Mouse (Mus musculus) neural tube, embryonic 12.5 days (tissue): ENCODE measurements around the gene Nav2. TPM values are rescaled to one million over a fixed set of nuclear protein-coding genes. Genes with fewer than 3 reads are reported as not detected.
A peak's percentile ranks its signal among the peaks of the same experiment; 100 is the strongest.

Experiments used
- ATAC-seq: fragments of 200-750 bp; cut with Nextera tagmentation; 2 replicates; pipeline ENCODE4 v1.8.0; 2017; ENCODE audit warnings: low read depth, mild to moderate bottlenecking, moderate TSS enrichment, moderate library complexity; ENCODE audit not compliant: low FRiP score
- H3K27ac ChIP-seq: fragments of 300-500 bp; sonication (generic); 2 replicates; pipeline ENCODE4 v1.5.1; 2016
- H3K27me3 ChIP-seq: fragments of 300-500 bp; sonication (generic); replicated peaks from 2 replicates; pipeline ENCODE4 v1.6.1; 2016; ENCODE audit warnings: mild to moderate bottlenecking
- H3K36me3 ChIP-seq: fragments of 300-500 bp; sonication (generic); 2 replicates; pipeline ENCODE4 v1.6.1; 2016; ENCODE audit warnings: mild to moderate bottlenecking
- H3K4me1 ChIP-seq: fragments of 300-500 bp; sonication (generic); 2 replicates; pipeline ENCODE4 v1.6.1; 2016
- H3K4me2 ChIP-seq: fragments of 300-500 bp; sonication (generic); replicated peaks from 2 replicates; pipeline ENCODE4 v1.6.1; 2016; ENCODE audit warnings: mild to moderate bottlenecking
- H3K4me3 ChIP-seq: fragments of 300-500 bp; sonication (generic); 2 replicates; pipeline ENCODE4 v1.5.1; 2016
- H3K9ac ChIP-seq: fragments of 300-500 bp; sonication (generic); 2 replicates; pipeline ENCODE4 v1.6.1; 2016; ENCODE audit warnings: mild to moderate bottlenecking
- H3K9me3 ChIP-seq: fragments of 300-500 bp; sonication (generic); 2 replicates; pipeline ENCODE4 v1.6.1; 2016; ENCODE audit warnings: mild to moderate bottlenecking
- WGBS: fragments of 180-500 bp; shearing (Covaris S2); methylation state at CpG from one replicate; pipeline ENCODE4 v1.1.7; 2016; 5-methylcytosine and 5-hydroxymethylcytosine counted together
- polyA plus RNA-seq: library from polyadenylated mRNA; unstranded; fragments of >200 nt; fragmentation: Nextera tagmentation; extraction: Ambion mirVana; gene quantifications from 2 replicates; pipeline ENCODE4 v1.2.1, GENCODE M21; 2016

The Nav2 gene
- polyA plus RNA-seq, 1 experiment from 2014 or later = 25.2 TPM

DNA sequence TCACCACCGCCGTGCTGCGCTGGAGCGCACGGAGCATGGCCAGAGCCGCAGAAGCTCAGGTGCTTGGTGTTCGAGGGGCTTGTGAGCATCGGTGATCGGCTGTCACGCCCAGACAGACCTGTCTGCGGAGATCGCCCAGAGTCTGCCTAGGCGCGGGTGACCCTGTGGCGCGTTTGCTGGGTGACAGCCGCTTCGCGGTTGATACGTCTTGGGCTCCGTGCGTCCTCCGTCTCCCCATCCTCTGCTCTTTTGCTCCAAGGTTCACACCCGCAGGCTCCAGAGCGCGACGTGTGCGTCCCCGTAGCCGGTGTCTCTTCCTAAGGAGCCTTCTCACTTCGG, 337.7 kb downstream of the Nav2 start:
- Histone ChIP-seq H3K4me3 (peak overlapping the region; percentile 52), H3K9ac (peak overlapping the region; percentile 54), H3K9me3 (no peaks in the 10 kb centered on the region), H3K4me1 (peaks cover 31% of the 10 kb centered on the region), H3K36me3 (no peaks in the 10 kb centered on the region), H3K27me3 (peaks cover 34% of the 10 kb centered on the region), H3K27ac (no peak overlapping the region), H3K4me2 (peak overlapping the region; percentile 99)
- peak; percentile 53; the same call in 1 of the 2 replicates for ATAC-seq
- 0% methylated on average over 31 of the region's 31 CpGs for WGBS

GRCm38 (mm10) chr7:49246584-49247481, 338.3 kb downstream of the Nav2 start:
- ATAC-seq = no peak
- Histone ChIP-seq H3K9me3 (no peaks in the 10 kb centered on the region), H3K4me1 (peaks cover 31% of the 10 kb centered on the region), H3K9ac (peak overlapping the region; percentile 54), H3K4me3 (peak overlapping the region; percentile 52), H3K27me3 (peaks cover 34% of the 10 kb centered on the region), H3K27ac (no peak overlapping the region), H3K36me3 (no peaks in the 10 kb centered on the region), H3K4me2 (peak overlapping the region; percentile 99)
- WGBS = 3% methylated on average over 50 of the region's 50 CpGs

GRCm38 (mm10) chr7:49247744-49248331, 339.3 kb downstream of the Nav2 start:
- no peak for ATAC-seq
- Histone ChIP-seq H3K36me3 (no peaks in the 10 kb centered on the region), H3K9me3 (no peaks in the 10 kb centered on the region), H3K27ac (no peak overlapping the region), H3K4me2 (peak overlapping the region; percentile 99), H3K4me3 (0 out of 2 replicates have a peak overlapping the region, but pooled peaks have one; percentile 52), H3K27me3 (peaks cover 34% of the 10 kb centered on the region), H3K4me1 (peaks cover 31% of the 10 kb centered on the region), H3K9ac (no peak overlapping the region)
- WGBS = 32% methylated on average over 8 of the region's 8 CpGs

DNA sequence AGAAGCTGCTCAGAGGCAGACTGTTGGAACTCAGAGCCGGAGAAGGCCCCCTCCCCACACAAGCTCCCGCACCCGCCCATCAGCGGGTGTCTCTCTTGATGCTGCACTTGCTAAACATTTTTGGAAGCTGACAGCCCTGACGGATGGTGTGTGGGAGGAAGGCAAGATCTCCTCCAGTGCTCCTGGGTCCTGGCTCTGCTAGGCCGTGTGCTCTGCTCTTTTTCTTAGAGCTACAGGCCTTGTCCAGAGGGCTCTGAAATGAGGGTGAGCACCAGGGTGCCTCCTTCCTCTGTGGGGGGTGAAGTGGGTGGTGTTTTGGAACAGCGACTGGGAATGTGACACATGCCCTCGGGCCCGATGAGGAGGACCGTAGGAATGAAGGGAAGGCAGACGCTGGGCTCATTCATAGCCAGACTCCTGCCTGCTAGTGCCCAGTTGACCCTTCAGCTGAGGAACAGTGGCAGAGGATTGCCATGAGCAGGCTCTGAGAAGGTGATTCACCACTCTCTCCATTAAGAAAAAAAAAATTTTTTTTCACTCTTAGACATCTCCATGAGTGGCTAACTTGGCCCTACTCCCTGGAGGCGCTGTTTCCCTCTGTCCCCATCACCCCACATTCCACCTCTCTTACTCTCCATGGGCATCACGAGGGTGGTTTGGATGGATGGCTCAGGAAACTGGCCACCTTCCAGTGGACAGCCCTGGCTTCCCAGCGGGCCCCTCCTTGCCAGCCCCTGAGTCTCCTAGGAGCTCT, 340.0 kb downstream of the Nav2 start:
- H3K4me2 ChIP-seq = peak overlapping the region; percentile 99
- H3K27me3 ChIP-seq = peaks cover 31% of the 10 kb centered on the region
- 55% methylated on average over 14 of the region's 14 CpGs for WGBS

DNA sequence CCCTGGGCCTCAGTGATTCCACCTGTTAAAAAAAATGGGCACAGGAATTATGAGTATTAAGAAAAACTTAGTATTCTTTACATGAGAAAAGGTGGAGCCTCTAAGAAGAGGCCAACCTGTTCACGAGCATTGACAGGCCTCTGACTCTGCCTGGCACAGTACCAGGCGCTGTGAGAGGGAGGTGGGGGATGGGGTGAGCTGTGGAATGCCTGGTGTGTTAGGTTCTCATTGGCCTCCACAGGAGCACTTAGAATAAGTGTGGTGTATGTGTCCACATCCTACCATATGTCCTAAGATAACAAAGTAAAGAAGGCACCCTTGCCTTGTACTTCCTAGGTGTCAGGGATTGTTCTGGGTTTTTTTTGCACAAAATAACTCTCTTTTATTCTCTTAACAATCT, 340.9 kb downstream of the Nav2 start:
- peaks cover 27% of the 10 kb centered on the region for H3K27me3 ChIP-seq
- H3K9me3 ChIP-seq = no peaks in the 10 kb centered on the region
- H3K4me1 ChIP-seq = peaks cover 31% of the 10 kb centered on the region
- WGBS = 88% methylated on average over 2 of the region's 2 CpGs
- no peaks in the 10 kb centered on the region for H3K36me3 ChIP-seq
- no peak for ATAC-seq
- H3K9ac ChIP-seq = no peak overlapping the region
- H3K4me3 ChIP-seq = no peak overlapping the region
- H3K27ac ChIP-seq = no peak overlapping the region
- no peak overlapping the region for H3K4me2 ChIP-seq

More for the DNA sequence above, 340.0 kb downstream of the Nav2 start:
- Histone ChIP-seq H3K9me3 (no peaks in the 10 kb centered on the region), H3K4me1 (peaks cover 31% of the 10 kb centered on the region), H3K27ac (no peak overlapping the region), H3K9ac (0 out of 2 replicates have a peak overlapping the region, but pooled peaks have one; percentile 8), H3K36me3 (no peaks in the 10 kb centered on the region), H3K4me3 (no peak overlapping the region; the same call in 1 of the 2 replicates)
- ATAC-seq = no peak

DNA sequence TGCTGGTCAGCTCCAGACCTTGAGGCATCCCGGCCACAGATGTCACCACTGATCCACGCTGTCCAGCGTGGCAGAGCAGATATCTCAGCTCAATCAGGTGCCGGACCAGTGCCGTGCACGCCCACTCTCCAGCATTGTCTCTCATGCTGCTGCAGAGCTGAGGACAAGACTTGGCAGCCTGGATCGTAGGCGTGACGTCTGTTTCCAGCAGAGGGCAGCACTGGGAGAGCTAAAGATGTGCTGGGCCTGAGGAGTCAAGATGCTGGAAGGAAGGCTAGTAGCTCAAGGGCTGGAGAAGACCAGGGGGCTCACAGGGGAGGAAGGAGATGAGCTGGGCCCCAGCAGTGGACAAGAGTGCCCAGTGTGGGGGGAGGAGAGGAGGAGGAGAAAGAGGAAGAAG, 341.5 kb downstream of the Nav2 start:
- H3K4me1 ChIP-seq = peaks cover 31% of the 10 kb centered on the region
- ATAC-seq = no peak
- H3K9ac ChIP-seq = no peak overlapping the region
- H3K27ac ChIP-seq = no peak overlapping the region
- H3K36me3 ChIP-seq = no peaks in the 10 kb centered on the region
- peaks cover 27% of the 10 kb centered on the region for H3K27me3 ChIP-seq
- H3K9me3 ChIP-seq = no peaks in the 10 kb centered on the region
- 7% methylated on average over 9 of the region's 9 CpGs for WGBS
- no peak overlapping the region for H3K4me2 ChIP-seq
- H3K4me3 ChIP-seq = no peak overlapping the region

DNA sequence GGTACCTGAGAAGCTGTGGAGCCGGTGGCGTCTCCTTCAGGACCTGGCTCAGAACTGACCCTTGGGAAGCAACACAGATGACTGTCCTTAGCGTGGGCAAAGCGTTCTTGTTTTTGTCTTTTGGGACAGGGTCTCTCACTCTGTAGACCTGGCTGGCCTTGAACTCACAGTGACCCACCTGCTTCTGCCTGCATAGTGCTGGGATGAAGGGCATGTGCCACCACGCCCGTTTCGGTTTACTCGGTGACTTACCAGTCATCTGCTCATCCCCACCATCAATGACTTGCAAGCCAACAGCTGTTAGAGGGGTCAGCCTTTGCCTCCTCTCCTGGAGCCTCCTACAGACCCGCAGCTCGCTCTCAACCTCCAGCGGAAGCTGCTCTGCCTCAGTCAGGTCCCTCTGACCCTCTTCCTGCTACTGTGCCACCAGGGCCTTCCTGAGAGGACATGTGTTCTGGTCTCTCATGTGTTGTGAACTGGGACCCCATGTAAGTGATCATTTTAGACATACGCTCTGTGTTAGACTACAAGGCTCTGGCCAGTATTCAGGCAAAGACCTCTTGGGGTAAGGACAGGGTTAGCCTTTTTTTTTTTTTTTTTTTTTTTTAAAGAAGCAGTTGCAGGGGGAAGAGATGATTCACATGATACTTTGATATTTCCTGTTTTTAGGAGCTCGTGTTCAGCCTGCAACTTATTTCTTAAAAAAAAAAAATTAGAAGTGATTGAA, 342.2 kb downstream of the Nav2 start:
- Histone ChIP-seq H3K9ac (no peak overlapping the region), H3K36me3 (no peaks in the 10 kb centered on the region), H3K4me1 (peaks cover 25% of the 10 kb centered on the region), H3K4me2 (no peak overlapping the region), H3K4me3 (no peak overlapping the region), H3K9me3 (no peaks in the 10 kb centered on the region), H3K27me3 (peaks cover 27% of the 10 kb centered on the region), H3K27ac (no peak overlapping the region)
- 94% methylated on average over 13 of the region's 13 CpGs for WGBS
- ATAC-seq = no peak

GRCm38 (mm10) chr7:49251308-49251638, 342.8 kb downstream of the Nav2 start:
- Histone ChIP-seq H3K4me2 (no peak overlapping the region), H3K9me3 (no peaks in the 10 kb centered on the region), H3K4me3 (no peak overlapping the region), H3K27me3 (peaks cover 27% of the 10 kb centered on the region), H3K9ac (no peak overlapping the region), H3K4me1 (peaks cover 25% of the 10 kb centered on the region), H3K36me3 (no peaks in the 10 kb centered on the region), H3K27ac (no peak overlapping the region)
- WGBS = 85% methylated on average over 10 of the region's 10 CpGs
- ATAC-seq = no peak

- WGBS = 89% methylated on average over 7 of the region's 7 CpGs
- no peak overlapping the region for H3K27ac ChIP-seq
- peaks cover 24% of the 10 kb centered on the region for H3K4me1 ChIP-seq
These were observed 343.9 kb downstream of the Nav2 start for GRCm38 (mm10) chr7:49252444-49252843.

DNA sequence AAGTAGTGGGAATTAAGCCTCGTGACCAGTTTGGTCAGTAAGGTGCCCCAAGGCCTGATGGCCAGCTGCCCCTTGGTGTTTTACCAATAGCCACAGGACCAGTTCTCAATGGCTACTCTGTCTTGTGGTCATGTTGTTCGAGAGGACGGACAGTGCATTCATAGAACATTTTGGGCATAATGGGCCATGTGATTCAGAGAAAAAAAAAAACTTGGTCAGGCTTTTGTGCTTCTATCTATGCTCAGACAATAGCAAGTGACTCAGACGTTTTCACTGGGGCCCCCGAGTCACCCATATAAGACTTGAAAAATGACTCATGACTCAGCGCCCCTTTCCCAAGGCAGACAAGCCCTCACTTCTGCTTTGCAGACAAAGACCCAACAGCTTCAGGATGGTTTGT, 344.4 kb downstream of the Nav2 start:
- Histone ChIP-seq H3K4me3 (no peak overlapping the region), H3K4me1 (peaks cover 23% of the 10 kb centered on the region), H3K9ac (no peak overlapping the region), H3K36me3 (no peaks in the 10 kb centered on the region), H3K4me2 (no peak overlapping the region), H3K27me3 (peaks cover 16% of the 10 kb centered on the region), H3K27ac (no peak overlapping the region), H3K9me3 (no peaks in the 10 kb centered on the region)
- ATAC-seq = no peak
- WGBS = 43% methylated on average over 6 of the region's 6 CpGs

More at GRCm38 (mm10) chr7:49252444-49252843, 343.9 kb downstream of the Nav2 start:
- Histone ChIP-seq H3K9me3 (no peaks in the 10 kb centered on the region), H3K4me2 (no peak overlapping the region), H3K9ac (no peak overlapping the region), H3K4me3 (no peak overlapping the region), H3K36me3 (no peaks in the 10 kb centered on the region), H3K27me3 (peaks cover 20% of the 10 kb centered on the region)
- no peak for ATAC-seq

- H3K27ac ChIP-seq = no peak overlapping the region
- H3K4me1 ChIP-seq = peaks cover 18% of the 10 kb centered on the region
- no peaks in the 10 kb centered on the region for H3K9me3 ChIP-seq
- no peaks in the 10 kb centered on the region for H3K36me3 ChIP-seq
- H3K4me2 ChIP-seq = no peak overlapping the region
- ATAC-seq = no peak
- no peak overlapping the region for H3K9ac ChIP-seq
- no peaks in the 10 kb centered on the region for H3K27me3 ChIP-seq
- WGBS = 92% methylated on average over 5 of the region's 5 CpGs
- H3K4me3 ChIP-seq = no peak overlapping the region
These were observed 346.5 kb downstream of the Nav2 start for GRCm38 (mm10) chr7:49255053-49255452.
